Mouse (Mus musculus) G1E (cell line): ENCODE measurements around the gene Mcm8.

Experiments used
- CTCF ChIP-seq: IDR thresholded peaks from 2 replicates; pipeline ENCODE4 v1.5.1; 2012; ENCODE audit warnings: low read depth, low read length, inconsistent platforms, mixed read lengths
- TAL1 ChIP-seq: conservative IDR thresholded peaks from 2 replicates; pipeline ENCODE4 v1.6.1; 2012; ENCODE audit warnings: low read depth, low read length, inconsistent platforms, mixed read lengths

DNA sequence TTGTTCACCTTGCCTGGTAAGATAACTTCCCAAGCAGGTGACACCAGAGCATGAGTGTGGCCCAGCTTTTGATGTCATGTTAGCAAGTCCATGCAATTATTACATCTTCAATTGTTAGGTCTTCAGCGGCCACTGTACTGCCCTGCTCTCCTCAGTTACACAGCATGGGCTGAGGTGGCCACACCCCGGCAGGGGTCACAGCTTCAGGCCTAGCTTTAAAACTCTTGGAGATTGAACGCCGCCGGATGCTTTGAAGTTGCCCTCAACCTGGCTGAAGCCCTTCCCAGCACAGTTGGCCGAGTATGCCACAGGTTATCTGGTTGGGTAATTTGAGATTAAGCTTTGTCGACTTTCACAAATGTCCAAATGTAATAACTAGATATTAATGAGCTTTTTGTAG, 31.6 kb downstream of the Mcm8 start:
- TF ChIP-seq CTCF (no peak), TAL1 (no peak)
